8 mouse cellular contexts compared by ENCODE assay signal in genomic region chr8:91805254-91805671, GRCm38 (mm10). TPM values are rescaled to one million over a fixed set of nuclear protein-coding genes. Genes with fewer than 3 reads are reported as not detected.
DNase-seq lines count a peak whose midpoint lies in the region; ATAC-seq lines count a peak whose summit lies in the region.

No protein-coding gene starts in this region.

- no peaks in the 10 kb centered on the region for H3K36me3 ChIP-seq in heart, embryonic 14.5 days (ENCODE audit: control insufficient read depth, insufficient read depth, low read length)
- no peaks in the 10 kb centered on the region for H3K36me3 ChIP-seq in midbrain, embryonic 11.5 days (ENCODE audit: control insufficient read depth, insufficient read depth, low read length)

- WGBS in heart, embryonic 14.5 days, result under 1% methylated on average over 32 of the region's 32 CpGs
- under 1% methylated on average over 32 of the region's 32 CpGs for WGBS in midbrain, embryonic 11.5 days

- no peaks in the 10 kb centered on the region for H3K9me3 ChIP-seq in heart, embryonic 14.5 days (ENCODE audit: control insufficient read depth, low read length)
- H3K9me3 ChIP-seq in midbrain, embryonic 11.5 days (ENCODE audit: control insufficient read depth, low read length), result no peaks in the 10 kb centered on the region

- peak; percentile 27 for DNase-seq in urinary bladder, adult 2 months (ENCODE audit: low spot score)
- no peak for DNase-seq in urinary bladder, postnatal 4 days (ENCODE audit: low spot score in 2 of 2)
- DNase-seq in kidney, postnatal 14 days, result peak; percentile 55
- peak; percentile 96 for DNase-seq in midbrain, embryonic 11.5 days (ENCODE audit: low spot score, missing footprints)
- DNase-seq in layer of hippocampus, adult 9-11 months, result no peak
- no peak for DNase-seq in urinary bladder, postnatal 14 days (ENCODE audit: low spot score)

- H3K4me2 ChIP-seq in heart, embryonic 14.5 days (ENCODE audit: low read length), result peak overlapping the region; percentile 74
- H3K4me2 ChIP-seq in midbrain, embryonic 11.5 days, result peak overlapping the region; percentile 71

- H3K4me1 ChIP-seq in heart, embryonic 14.5 days (ENCODE audit: control insufficient read depth in 2 of 2, insufficient read depth in 2 of 2, low read length in 2 of 2), result peaks cover 30 to 35% of the 10 kb centered on the region in 2 experiments; a peak in 3 of 4 replicates
- H3K4me1 ChIP-seq in midbrain, embryonic 11.5 days (ENCODE audit: control insufficient read depth, insufficient read depth, low read length), result peaks cover 46% of the 10 kb centered on the region

- ATAC-seq in heart, embryonic 14.5 days (ENCODE audit: insufficient number of reproducible peaks, insufficient read depth, low FRiP score, low read depth), result no peak
- ATAC-seq in midbrain, embryonic 11.5 days (ENCODE audit: low FRiP score), result no peak
- no peak for ATAC-seq in megakaryocyte, adult 5-6 weeks (ENCODE audit: poor library complexity, severe bottlenecking)

- H3K27me3 ChIP-seq in heart, embryonic 14.5 days (ENCODE audit: control insufficient read depth, insufficient read depth, low read length), result peaks cover 57% of the 10 kb centered on the region
- peaks cover 10% of the 10 kb centered on the region for H3K27me3 ChIP-seq in midbrain, embryonic 11.5 days (ENCODE audit: control insufficient read depth, insufficient read depth, low read length)

- peak overlapping the region; percentile 62 for H3K9ac ChIP-seq in heart, embryonic 14.5 days (ENCODE audit: low read length)
- H3K9ac ChIP-seq in midbrain, embryonic 11.5 days (ENCODE audit: low read length), result peak overlapping the region; percentile 90

- no peak overlapping the region for H3K27ac ChIP-seq in heart, embryonic 14.5 days (replicated peaks in 1 of 2; ENCODE audit: control insufficient read depth in 1 of 2, insufficient read depth in 1 of 2, low read depth in 2 of 2, low read length in 2 of 2)
- peak overlapping the region; percentile 57 for H3K27ac ChIP-seq in midbrain, embryonic 11.5 days (ENCODE audit: low read depth, low read length)

- H3K4me3 ChIP-seq in heart, embryonic 14.5 days (ENCODE audit: control insufficient read depth in 1 of 2, insufficient read depth in 1 of 2, low read depth in 1 of 2, low read length in 2 of 2), result peak overlapping the region; percentile 32 to 42
- H3K4me3 ChIP-seq in midbrain, embryonic 11.5 days (ENCODE audit: low read depth, low read length), result peak overlapping the region; percentile 99

RNA-seq across cellular contexts. Expression of gene Irx3, which starts 3.4 kb away (rescaled TPM):
- polyA plus RNA-seq in urinary bladder, adult 2 months (2012; rRNA removed), result 0.34 and 0.50 TPM in 2 replicates
- 9.8 and 13.1 TPM in 2 replicates for polyA plus RNA-seq in heart, embryonic 14.5 days (2014; fragmentation: Nextera tagmentation; extraction: Ambion mirVana)
- 38.7 and 45.1 TPM in 2 replicates for polyA plus RNA-seq in midbrain, embryonic 11.5 days (2014; fragmentation: Nextera tagmentation; extraction: Ambion mirVana)
- total RNA-seq in megakaryocyte, adult 5-6 weeks (2015), result not detected in 2 replicates
- total RNA-seq in megakaryocyte, adult 5-6 weeks (2017), result 0.22 TPM in 1 of 2 replicates, not detected in the other

Comparison
In these comparisons a context has a peak if more than half of its experiments do, and no peak if none do; other contexts are left out.
1. DNase-seq: peak in urinary bladder, adult 2 months (single experiment), kidney, postnatal 14 days (single experiment) and midbrain, embryonic 11.5 days (single experiment); none in urinary bladder, postnatal 4 days (0 of 2), layer of hippocampus, adult 9-11 months (single experiment) and urinary bladder, postnatal 14 days (single experiment).